In genomic region chr10:66851841-66852240, GRCm38 (mm10) we compare ENCODE assay signal across 16 mouse cellular contexts.
"Had no signal": no experiment of that assay in that cellular context is flagged by ENCODE, and none has a peak within 500 bp of the region (broad histone marks: within the 10 kb centered on the region; RNA-seq: fewer than 3 reads in every experiment).

No protein-coding gene starts in this region.

- DNase-seq: kidney, adult 8-10 months; kidney, postnatal 36 days; layer of hippocampus, adult 9-11 months; left cerebral cortex, postnatal 4 days; liver, embryonic 13.5 days; lung, adult 18-20 months; right cerebral cortex, adult 18-20 months; spleen, adult 18-20 months; thymus, adult 18-20 months; thymus, postnatal 14 days had no signal

- H3K4me1 ChIP-seq: limb, embryonic 13.5 days; midbrain, embryonic 12.5 days had no signal

- ATAC-seq: intestine, embryonic 16.5 days; midbrain, embryonic 16.5 days had no signal

- H3K36me3 ChIP-seq: limb, embryonic 13.5 days; liver, embryonic 13.5 days; midbrain, embryonic 12.5 days; neural tube, embryonic 15.5 days had no signal

- H3K27ac ChIP-seq: kidney, postnatal 0 days; limb, embryonic 13.5 days; liver, embryonic 13.5 days; midbrain, embryonic 12.5 days; neural tube, embryonic 15.5 days had no signal

- H3K4me3 ChIP-seq: limb, embryonic 13.5 days; liver, embryonic 13.5 days; midbrain, embryonic 12.5 days; neural tube, embryonic 15.5 days had no signal

- H3K27me3 ChIP-seq: limb, embryonic 13.5 days; liver, embryonic 13.5 days; midbrain, embryonic 12.5 days; neural tube, embryonic 15.5 days had no signal
